Mouse (Mus musculus) layer of hippocampus, adult 9-10 months (tissue): Measurements from ENCODE around the gene 3110082I17Rik.

Experiments
- DNase-seq: peaks from one replicate; pipeline ENCODE4 v3.0.0; 2022; ENCODE audit warnings: low spot score

Gene 3110082I17Rik

GRCm38 (mm10) chr5:139324691-139325394 is 135.5 kb downstream of the 3110082I17Rik start:
- peak; percentile 32 for DNase-seq

GRCm38 (mm10) chr5:139324045-139324491 is 136.3 kb downstream of the 3110082I17Rik start:
- peak; percentile 21 for DNase-seq

- DNase-seq, result no peak
Measured at GRCm38 (mm10) chr5:139323260-139323924, 136.9 kb downstream of the 3110082I17Rik start.

GRCm38 (mm10) chr5:139321331-139321730 is 139.0 kb downstream of the 3110082I17Rik start:
- DNase-seq, result no peak

- no peak for DNase-seq
Measured at GRCm38 (mm10) chr5:139320424-139320823, 139.9 kb downstream of the 3110082I17Rik start.

- DNase-seq, result no peak
Measured at GRCm38 (mm10) chr5:139317751-139318504, 142.4 kb downstream of the 3110082I17Rik start.

- DNase-seq, result no peak
Measured at GRCm38 (mm10) chr5:139316982-139317675, 143.2 kb downstream of the 3110082I17Rik start.

GRCm38 (mm10) chr5:139314941-139315642 is 145.2 kb downstream of the 3110082I17Rik start:
- no peak for DNase-seq

GRCm38 (mm10) chr5:139313536-139313935 is 146.8 kb downstream of the 3110082I17Rik start:
- DNase-seq, result no peak

- no peak for DNase-seq
Measured at GRCm38 (mm10) chr5:139311822-139312221, 148.5 kb downstream of the 3110082I17Rik start.

- DNase-seq, result no peak
Measured at GRCm38 (mm10) chr5:139310477-139310876, 149.8 kb downstream of the 3110082I17Rik start.

GRCm38 (mm10) chr5:139309946-139310345 is 150.4 kb downstream of the 3110082I17Rik start:
- DNase-seq, result no peak
